ENCODE assay signal across 10 mouse cellular contexts in genomic region chr1:65048781-65049180, GRCm38 (mm10). TPM values are rescaled to one million over a fixed set of nuclear protein-coding genes. Genes with fewer than 3 reads are reported as not detected.
DNase-seq lines count a peak whose midpoint lies in the region; ATAC-seq lines count a peak whose summit lies in the region.
"Had no signal": no experiment of that assay in that cellular context is flagged by ENCODE, and none has a peak within 500 bp of the region (broad histone marks: within the 10 kb centered on the region; RNA-seq: fewer than 3 reads in every experiment).

No protein-coding gene starts in this region.

- no peaks in the 10 kb centered on the region for H3K4me1 ChIP-seq in midbrain, embryonic 16.5 days (ENCODE audit: control insufficient read depth, insufficient read depth, low read length)

- no peak overlapping the region for H3K4me3 ChIP-seq in midbrain, embryonic 16.5 days (ENCODE audit: low read depth, low read length)

- ATAC-seq in cerebellum, adult (ENCODE audit: insufficient number of reproducible peaks, low FRiP score, low TSS enrichment): peak; percentile 45; the same call in 1 of the 2 replicates
- no peak for ATAC-seq in midbrain, embryonic 16.5 days

- DNase-seq in cerebellum, adult 11-12 months: no peak
- peak; percentile 23 for DNase-seq in urinary bladder, postnatal 14 days (ENCODE audit: low spot score)
- DNase-seq in urinary bladder, postnatal 4 days (ENCODE audit: low spot score in 2 of 2): no peak
- DNase-seq in kidney, postnatal 25 days: peak; percentile 62 to 77
- peak; percentile 9 to 32 for DNase-seq in right cerebral cortex, postnatal 36 days (ENCODE audit: low spot score in 2 of 2)
- no peak for DNase-seq in spleen, postnatal 10 days (ENCODE audit: low spot score in 2 of 2)

- H3K4me2 ChIP-seq in midbrain, embryonic 16.5 days (ENCODE audit: low read length): no peak overlapping the region

- H3K27me3 ChIP-seq in midbrain, embryonic 16.5 days (ENCODE audit: control insufficient read depth, insufficient read depth, low read depth, low read length): no peaks in the 10 kb centered on the region

- no peak overlapping the region for H3K9ac ChIP-seq in midbrain, embryonic 16.5 days (ENCODE audit: low read depth, low read length)

- 53% methylated on average over 12 of the region's 12 CpGs for WGBS in midbrain, embryonic 16.5 days

- no peaks in the 10 kb centered on the region for H3K36me3 ChIP-seq in midbrain, embryonic 16.5 days (ENCODE audit: control insufficient read depth, insufficient read depth, low read length)

- H3K9me3 ChIP-seq in midbrain, embryonic 16.5 days (replicated peaks; ENCODE audit: control insufficient read depth, low read length, poor library complexity, severe bottlenecking): no peaks in the 10 kb centered on the region

- H3K27ac ChIP-seq in midbrain, embryonic 16.5 days (ENCODE audit: low read length): no peak overlapping the region

RNA-seq across cellular contexts. Expression of gene Cryge, which starts 2.2 kb away (rescaled TPM):
- polyA plus RNA-seq in midbrain, embryonic 16.5 days (2015; fragmentation: Nextera tagmentation; extraction: Ambion mirVana): not detected in 2 replicates
- polyA plus RNA-seq: C2C12; intestine, embryonic 14.5 days had no signal

RNA-seq across cellular contexts. Expression of gene Crygd, which starts 14.5 kb away (rescaled TPM):
- polyA plus RNA-seq in midbrain, embryonic 16.5 days (2015; fragmentation: Nextera tagmentation; extraction: Ambion mirVana): 0.33 TPM in 1 of 2 replicates, not detected in the other
- polyA plus RNA-seq: C2C12; intestine, embryonic 14.5 days had no signal

RNA-seq across cellular contexts. Expression of gene Akr1cl, which starts 16.2 kb away (rescaled TPM):
- not detected in 2 replicates for polyA plus RNA-seq in midbrain, embryonic 16.5 days (2015; fragmentation: Nextera tagmentation; extraction: Ambion mirVana)
- polyA plus RNA-seq: C2C12 had no signal

RNA-seq across cellular contexts. Expression of gene Crygc, which starts 24.7 kb away (rescaled TPM):
- polyA plus RNA-seq in midbrain, embryonic 16.5 days (2015; fragmentation: Nextera tagmentation; extraction: Ambion mirVana): not detected in 2 replicates
- polyA plus RNA-seq: C2C12; intestine, embryonic 14.5 days had no signal

RNA-seq across cellular contexts. Expression of gene Crygb, which starts 33.3 kb away (rescaled TPM):
- polyA plus RNA-seq in midbrain, embryonic 16.5 days (2015; fragmentation: Nextera tagmentation; extraction: Ambion mirVana): not detected in 2 replicates
- polyA plus RNA-seq: C2C12; intestine, embryonic 14.5 days had no signal

Comparison
In these comparisons a context has a peak if more than half of its experiments do, and no peak if none do; other contexts are left out.
1. DNase-seq: peak in urinary bladder, postnatal 14 days (single experiment), kidney, postnatal 25 days (2 of 2) and right cerebral cortex, postnatal 36 days (2 of 2); none in cerebellum, adult 11-12 months (single experiment), urinary bladder, postnatal 4 days (0 of 2) and spleen, postnatal 10 days (0 of 2).